Mouse (Mus musculus) heart, adult 18-20 months (tissue): ENCODE measurements around the gene Anxa1. TPM values are rescaled to one million over a fixed set of nuclear protein-coding genes. Genes with fewer than 3 reads are reported as not detected.

Experiments used
- DNase-seq, 2 experiments: peaks; one replicate each; pipeline ENCODE4 v3.0.0; 2021 to 2022; ENCODE audit warnings: mixed read lengths in 1 of 2
- long read RNA-seq, 2 experiments: library from polyadenylated mRNA; stranded (forward); transcript quantifications; one replicate each; pipeline ENCODE4 v2.0.0; 2021
- total RNA-seq, 2 experiments: library from RNA; stranded (reverse); gene quantifications; 2 replicates each; pipeline ENCODE4 v1.2.3; 2021

Gene Anxa1
- 10 to 100 TPM; 17.3 to 19.3 TPM for total RNA-seq
- long read RNA-seq, experiment 1, transcript Anxa1-201 (13 exons, 1,674 nt) = major isoform, 26 of 28 reads
- long read RNA-seq, experiment 1, partial matches to known transcripts = 0 of 28 reads
- long read RNA-seq, experiment 1, other reads (novel, unspliced or antisense) = 2 of 28 reads
- long read RNA-seq, experiment 2, transcript Anxa1-201 (13 exons, 1,674 nt) = major isoform, 16 of 18 reads
- long read RNA-seq, experiment 2, partial matches to known transcripts = 0 of 18 reads
- long read RNA-seq, experiment 2, other reads (novel, unspliced or antisense) = 2 of 18 reads

DNA sequence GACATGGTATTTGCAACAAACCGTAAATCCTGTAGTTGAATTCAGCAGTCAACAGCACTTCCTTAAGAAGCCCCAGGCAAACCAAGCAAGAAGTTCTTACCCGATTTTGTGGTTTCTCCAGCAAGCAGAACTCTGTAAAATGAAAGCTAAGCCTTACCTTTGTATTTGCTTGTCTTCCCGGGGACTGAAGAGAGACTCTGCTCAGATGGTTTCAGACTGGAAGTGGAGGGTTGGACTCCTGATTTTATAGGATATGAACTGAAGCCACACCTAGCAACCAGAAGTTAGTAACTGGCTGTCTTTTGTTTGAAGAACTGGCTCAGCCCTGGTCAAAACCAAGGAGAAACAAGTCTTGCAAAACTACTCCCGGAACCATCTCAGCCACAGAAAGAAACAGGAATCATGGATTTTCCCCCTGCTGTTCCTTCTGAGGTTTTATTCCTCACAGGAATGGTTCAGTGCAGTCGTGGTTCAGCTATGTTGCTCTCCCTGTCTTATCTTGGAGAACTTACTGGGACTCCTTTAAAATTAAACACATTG lies at the start of gene Anxa1:
Gene Anxa1 (minus strand): TSS at position 490 of the 540 bp plus-strand sequence.
- peak; percentile 75 to 80 for DNase-seq

DNA sequence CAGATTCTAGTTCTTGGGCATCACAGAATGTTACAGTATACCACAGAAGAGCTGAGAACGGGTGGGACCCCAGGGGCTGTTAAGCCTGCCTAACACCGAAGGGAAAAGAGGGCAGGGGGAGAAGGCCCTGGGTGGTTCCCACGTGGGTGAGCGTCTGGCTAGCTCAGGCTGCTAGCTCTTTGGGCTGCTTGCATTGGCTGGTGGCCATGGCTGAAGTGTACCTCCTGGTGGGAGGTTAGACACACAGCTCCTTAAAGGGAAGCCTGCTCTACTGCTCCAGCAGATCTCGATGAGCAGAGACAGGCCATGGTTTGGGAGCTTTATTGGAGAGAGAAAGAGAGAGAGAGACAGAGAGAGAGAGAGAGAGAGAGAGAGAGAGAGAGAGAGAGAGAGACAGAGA lies 46.3 kb upstream of the Anxa1 start:
- peak in 1 of 2 experiments; percentile 8 for DNase-seq

DNA sequence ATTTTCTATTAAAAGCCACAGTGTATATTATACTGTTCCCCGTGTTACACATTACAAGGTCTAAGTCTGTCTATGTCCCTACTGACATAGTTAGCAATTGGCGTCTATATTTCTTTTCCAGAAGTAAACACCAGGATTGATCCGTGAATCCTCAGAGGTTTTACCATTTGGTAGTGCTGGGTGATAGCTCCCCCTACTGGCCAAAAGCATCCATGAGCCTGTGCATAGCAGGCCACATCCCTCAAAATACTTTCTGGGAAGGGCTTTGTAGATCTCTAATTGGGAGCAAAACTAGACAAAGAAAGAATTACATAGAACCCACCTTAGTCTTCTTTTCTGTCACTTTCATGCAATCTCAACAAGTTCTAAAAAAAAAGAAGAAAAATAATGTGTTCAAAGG lies 43.8 kb upstream of the Anxa1 start:
- peak; percentile 40 to 79 for DNase-seq

DNA sequence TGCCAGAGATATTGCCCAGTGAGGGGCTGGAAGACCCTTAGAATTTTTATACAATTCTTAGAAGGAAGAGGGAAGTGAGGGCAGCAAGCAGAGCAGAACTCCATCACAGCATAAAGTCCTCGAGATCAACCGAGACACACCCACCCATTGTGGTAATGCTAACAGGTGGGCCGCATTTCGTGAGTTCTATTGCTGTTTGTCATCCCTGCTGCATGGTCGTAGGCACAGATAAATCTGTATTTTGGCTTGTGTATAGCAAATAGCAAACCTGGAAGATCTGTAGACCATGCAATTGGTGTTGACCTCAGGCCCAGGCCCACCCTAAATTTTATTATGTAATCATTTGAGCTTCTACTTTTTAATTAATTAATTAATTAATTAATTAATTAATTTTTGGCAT lies 43.2 kb upstream of the Anxa1 start:
- DNase-seq = no peak

DNA sequence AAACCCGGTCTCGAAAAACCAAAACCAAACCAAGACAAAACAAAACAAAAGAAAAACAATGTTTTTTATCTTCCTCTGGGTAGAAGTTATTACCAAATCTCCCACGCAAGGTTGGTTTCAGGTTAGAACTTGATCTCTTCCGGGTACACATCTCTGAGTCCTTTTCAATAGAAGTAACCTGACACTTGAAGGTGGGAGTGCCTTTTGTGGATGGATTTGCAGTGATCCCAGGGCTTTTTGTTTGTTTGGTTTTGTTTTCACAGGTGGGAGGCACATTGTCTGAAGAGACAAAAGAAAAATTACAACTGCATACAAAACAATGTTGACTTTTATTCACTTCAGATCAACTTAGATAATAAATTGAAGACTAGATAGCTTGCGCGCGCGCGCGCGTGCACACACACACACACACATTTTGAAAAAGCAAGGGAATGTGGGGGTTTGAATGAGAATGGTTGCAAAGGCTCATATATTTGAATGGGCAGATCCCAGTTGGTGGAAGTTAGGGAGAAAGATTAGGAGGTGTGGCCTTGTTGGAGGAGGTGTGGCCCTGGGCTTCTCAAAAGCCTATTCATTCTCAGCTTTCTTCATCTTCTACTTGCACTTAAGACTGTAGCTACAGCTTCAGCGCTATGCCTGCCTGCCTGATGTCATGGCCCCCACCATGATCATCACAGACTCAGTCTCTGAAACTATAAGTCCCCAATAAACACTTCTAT lies 35.9 kb upstream of the Anxa1 start:
- DNase-seq = no peak

DNA sequence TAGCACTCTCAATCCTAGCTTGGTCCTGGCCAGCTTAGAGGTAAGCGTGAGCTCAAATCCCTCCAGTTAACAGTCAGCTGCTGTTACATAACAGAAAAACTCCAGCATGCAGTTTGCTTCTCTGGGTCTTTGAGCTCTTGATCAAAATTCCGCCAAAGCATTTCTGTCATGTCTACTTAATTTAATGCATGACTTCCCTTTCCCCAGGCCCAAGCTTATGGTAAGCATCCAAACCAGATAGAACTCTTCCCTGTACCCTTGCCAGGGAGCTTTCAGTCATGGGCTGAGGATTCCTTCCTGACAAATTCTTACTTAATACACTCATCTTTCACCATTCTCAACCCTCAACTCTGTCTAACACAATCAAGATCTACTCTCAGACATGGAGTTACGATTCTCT lies 20.5 kb upstream of the Anxa1 start:
- no peak for DNase-seq

DNA sequence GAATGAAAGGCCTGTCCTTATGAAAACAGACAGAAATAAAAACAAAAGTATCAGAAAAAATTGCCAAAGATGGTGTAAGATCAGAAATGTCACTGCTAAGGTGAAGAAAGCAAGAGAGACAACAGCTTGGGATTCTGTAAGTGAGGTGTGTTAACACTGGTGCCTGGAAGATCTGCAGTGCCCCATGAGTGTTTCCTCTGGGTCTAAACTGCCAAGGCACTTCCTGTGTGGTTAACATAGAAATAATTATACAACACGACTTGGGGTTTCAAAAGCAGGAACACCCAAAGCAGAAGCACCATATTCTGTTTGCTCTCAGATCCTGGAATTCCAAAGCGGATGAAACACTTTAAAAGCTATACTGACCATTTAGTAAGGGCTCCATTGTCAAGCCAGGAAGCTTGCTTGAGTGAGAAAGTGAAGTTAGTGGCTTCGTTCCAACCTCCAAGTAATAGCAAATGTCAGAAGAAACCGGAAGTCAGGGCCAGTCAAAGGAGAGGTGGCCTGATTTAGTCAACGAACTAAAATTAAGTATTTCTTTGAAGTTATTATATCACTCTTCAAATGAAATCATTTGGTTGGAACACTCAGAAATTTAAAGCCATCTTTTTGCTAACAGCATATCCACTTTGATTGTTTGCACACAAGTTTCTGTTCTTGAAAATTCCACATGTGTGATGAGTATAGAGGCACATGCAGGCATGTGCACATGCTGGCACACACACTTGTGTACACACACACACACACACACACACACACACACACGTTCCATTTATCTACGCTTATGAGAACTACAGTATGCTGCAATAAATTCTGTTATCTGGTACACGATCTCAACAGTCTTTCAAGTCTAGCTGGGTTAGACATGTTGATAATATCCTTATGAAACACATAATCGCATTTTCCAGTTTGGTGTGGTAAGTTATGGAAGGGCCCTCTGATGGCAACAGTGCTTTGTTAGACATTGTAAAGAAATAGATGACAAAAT lies 19.1 kb upstream of the Anxa1 start:
- DNase-seq = peak in 1 of 2 experiments; percentile 2

DNA sequence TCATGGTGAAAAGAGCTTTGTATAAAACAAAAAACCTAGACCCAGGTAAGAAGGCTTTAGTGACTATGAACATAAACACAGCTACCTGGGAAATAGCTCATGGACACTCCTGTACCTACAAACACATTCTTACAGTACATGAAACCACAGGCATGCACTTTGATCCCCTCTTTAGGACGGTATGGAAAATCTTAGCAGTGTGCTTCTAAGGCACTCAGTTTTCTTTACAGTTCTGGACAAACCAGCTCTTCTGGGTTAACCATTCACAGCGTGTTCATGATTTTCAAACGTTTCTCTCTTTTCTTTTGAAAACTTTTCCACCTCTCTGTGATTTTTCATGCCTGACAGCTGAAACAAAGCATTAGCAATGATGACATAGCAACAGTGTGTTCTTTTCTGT lies 15.7 kb upstream of the Anxa1 start:
- DNase-seq = no peak

DNA sequence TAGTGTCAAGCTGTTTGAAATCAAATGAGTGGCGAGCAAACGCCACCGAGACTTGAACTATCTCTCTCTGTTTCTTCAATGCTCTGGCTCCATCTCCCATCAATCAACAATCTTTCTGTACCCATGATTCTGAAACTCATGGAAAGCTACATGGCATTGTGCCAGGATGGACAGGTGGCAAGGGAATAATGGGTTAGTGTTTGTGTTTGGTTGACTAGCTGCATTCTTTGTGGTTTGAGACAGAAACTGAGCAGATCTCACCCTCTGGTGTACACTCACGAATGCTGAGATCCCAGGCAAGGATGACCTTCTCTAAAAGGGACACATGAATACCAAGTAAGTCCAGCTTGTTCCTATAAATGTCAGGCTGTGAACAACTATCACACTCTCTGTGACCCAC lies 14.3 kb upstream of the Anxa1 start:
- no peak for DNase-seq

DNA sequence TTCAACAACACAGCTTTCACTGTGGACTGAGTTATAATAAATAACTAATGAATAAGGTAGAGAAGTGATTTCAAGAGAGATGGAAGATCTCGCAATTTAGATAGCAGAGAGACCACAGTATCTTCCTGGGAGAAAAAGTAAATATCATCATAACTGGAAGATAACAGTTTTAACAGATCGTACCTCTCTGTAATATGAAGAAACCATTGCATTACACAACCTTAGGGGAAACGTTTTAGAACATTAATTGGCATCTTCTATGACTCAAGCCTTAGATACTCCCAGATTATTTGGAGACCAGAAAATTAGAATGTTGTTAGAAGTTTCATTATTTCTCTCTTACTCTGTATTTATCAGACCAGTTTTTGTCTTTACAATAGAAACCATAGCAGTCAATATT lies 13.0 kb upstream of the Anxa1 start:
- DNase-seq = no peak

DNA sequence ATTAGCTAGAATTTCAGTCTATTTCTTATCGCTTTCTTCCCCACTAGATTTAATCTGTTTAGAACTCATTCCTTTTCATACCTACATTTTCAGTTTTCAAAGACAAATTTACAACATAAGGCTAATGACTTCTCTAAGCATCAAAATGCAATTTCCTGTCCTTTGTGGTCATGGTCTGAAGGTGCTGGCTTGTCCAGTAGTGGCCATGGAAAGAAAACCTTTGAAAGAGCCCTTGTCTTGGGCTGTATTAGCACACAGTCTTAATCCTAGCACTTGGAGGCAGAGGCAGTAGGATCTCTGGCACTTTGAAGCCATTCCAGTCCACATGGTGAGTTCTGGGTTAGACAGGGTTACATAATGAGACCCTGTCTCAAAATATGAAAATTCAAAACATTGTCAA lies 12.5 kb upstream of the Anxa1 start:
- no peak for DNase-seq

DNA sequence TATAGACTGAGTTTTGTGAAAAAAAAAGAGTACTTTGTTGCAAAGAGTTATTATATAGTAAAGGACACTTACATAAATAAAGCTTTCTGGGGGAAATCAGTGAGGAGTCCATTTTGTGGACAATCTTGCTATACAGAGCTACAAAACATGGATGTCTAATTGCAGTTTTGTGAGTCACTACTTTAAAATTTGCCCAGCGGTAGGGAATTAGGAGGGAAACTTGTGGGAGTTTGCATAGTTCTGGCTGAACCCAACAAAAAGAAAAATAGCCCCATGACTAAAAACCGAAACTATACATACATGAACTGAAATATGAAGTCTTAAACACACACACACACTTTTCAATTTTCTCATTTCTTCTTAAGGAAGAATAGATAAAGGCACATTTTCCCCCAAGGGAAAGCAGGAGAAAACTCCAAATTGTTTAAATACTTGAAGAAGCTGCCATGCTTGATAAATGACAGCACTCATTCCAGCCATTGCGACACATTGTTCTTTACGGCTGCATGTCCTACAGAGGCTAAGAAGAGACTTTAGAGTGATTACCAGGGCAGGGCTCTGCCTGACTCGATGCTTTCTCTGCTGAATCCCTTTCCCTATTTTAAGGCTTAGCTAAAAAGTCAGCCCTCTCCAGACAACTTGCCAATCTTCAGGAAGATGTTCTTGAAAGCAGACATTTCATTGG lies 11.9 kb upstream of the Anxa1 start:
- DNase-seq = no peak

DNA sequence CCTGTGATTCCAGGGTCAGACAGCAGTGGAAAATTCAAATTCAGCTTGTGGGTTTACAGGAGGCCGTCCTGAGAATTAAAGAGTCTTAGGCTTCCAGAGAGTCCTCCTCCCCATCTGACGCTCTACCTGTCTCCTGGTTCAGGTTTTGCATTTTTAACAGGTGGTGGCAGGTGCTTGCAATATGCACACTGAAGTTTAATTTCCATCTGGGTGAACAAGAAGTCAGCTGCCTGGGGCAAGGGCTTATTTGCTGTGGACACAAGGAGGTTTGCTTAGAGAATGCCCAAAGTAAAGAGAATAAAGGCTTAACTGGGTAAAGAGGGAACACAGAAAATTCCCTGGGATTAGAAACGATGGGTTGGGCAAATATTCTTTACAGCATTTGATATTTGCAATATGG lies 11.2 kb upstream of the Anxa1 start:
- no peak for DNase-seq

DNA sequence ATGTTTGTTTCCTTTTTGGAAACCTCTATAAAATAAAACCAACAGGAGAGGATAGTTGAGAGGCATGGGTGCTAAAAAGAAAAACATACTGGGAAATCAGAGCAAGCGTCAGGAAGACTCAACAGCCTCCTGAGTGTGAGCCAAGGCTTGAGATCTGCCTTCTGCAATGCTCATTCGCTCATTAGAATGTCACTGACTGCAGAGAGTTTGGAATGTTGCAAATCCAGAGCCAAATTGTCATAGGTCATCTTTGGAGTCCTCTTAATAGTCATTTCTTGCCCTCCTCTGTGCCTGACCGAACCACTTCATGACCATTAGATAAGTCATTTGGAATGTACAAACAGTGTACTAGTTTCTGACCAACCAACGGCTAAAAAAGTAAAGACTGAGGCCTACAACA lies 8.4 kb upstream of the Anxa1 start:
- DNase-seq = no peak

DNA sequence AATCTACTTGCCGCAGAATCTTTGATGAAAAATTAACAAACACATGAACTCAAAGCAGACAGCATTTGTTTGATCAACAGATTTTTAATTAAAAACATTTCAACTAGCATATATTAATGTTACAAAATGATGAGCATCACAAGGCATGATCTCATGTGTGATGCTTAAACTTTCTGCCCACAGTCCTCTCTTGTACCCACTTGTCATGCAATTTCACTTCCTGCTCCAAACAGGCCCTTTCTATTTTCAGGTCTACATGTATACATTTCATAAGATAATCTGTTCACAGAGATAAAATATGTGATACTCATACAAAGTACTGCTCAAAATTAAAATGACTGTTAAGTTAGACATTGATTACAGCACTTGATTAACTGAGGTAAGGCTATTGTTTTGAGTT lies 6.3 kb upstream of the Anxa1 start:
- DNase-seq = no peak

DNA sequence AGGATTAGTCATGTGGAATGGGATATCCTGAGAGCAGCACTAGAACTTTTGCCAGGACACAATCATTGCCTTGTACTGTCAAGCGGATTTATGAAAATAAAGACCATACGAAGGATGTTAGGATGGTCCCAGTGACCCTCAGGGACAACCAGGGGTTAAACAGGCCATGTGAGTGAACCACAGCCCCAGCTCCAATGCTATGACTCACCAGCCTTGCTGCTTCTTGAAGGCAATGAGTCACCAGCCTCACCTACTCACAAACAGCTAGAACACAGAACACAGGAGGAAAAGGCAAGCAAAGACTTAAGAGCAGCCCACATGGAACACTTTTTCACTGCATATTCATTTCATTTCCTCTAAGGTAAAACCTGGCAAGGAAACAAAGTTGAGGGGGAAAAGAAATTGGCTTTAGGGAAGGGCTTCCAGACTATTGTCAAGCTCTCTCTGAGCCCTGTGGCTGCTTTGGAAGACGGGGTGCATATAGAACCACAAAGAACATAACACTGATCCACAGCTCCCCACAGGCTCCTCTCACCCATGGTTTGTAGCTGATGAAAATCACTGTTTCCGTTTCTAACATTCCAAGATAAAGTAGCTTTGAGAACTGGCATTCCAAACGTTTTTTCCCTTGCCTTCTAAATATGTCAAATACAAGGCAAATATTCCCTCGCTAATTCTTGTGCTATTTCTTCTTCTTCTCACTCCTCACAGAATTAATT lies 3.0 kb upstream of the Anxa1 start:
- DNase-seq = peak; percentile 23 to 42

DNA sequence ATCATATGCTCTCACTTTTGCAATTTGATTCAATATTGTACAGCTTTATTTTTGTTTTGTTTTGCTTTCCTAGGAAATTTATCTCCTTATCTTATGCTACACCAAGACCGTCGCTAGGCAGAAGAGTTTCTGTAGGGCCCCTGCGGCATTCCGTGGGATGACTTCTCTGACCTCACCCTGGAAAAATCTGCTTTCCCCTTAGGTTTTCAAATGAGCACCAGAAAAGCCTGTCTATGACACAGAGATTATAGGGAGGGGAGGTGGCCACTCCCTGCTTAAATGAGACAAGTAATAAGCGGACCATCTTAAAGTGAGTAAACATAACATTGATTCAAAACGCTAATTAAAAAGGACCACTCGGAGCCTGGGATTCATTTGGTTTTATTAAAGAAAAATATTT lies 1.0 kb downstream of the Anxa1 start:
- peak; percentile 36 to 41 for DNase-seq

DNA sequence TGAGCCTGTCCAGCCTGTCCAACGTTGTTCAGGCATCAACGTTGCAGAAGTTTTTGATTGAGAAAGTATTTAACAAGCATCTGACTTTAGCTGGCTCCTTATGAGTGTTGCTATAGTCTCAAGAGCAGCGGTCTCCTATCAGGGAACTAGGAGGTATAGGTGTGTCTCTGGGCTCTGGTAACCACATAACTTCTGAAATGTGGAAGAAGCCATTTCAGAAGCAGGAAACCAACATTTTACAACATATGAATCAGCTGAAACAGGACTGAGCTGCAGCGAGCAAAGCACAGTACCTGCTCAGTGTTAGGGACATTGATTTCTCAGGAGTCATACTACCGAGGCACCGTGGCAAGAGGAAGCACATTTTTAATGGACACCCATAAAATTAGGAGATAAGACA lies 1.5 kb downstream of the Anxa1 start:
- peak; percentile 4 to 11 for DNase-seq

DNA sequence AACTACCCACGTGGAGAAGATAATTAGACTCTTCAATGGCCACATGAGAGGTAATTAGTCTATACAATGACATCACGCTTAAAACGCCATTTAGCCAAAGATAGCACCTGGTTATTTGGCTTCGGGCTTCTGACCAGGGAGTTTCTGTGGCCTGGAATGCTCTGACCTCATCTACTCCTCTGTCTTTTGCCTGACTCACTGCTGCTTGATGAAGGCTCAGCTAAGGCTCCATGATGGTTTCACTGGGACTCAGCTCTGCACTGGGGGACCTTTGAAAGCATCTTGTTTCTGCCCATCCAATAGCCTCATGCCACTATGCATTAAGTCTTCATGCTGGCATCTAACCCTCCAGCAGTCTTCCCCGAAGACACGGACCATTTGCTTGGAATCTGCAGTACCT lies 2.5 kb downstream of the Anxa1 start:
- no peak for DNase-seq

DNA sequence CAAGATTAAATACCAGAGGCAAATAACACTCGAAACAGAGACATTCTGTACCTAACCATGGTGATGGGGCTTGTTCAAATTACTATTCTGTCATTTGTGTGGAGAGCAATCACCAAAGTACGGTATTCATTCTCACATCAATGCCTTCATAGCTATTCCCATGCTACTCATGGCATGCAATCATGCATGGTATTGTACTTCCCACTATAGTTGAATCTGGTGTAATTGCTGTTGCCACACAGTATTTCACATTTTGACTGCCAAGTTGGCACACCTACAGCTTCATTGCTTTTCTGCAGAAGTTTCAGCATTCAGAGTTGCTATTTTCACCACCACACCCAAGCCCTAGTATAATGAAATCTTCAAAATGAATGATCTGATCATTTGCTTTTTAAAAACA lies 4.4 kb downstream of the Anxa1 start:
- DNase-seq = peak in 1 of 2 experiments; percentile 14

DNA sequence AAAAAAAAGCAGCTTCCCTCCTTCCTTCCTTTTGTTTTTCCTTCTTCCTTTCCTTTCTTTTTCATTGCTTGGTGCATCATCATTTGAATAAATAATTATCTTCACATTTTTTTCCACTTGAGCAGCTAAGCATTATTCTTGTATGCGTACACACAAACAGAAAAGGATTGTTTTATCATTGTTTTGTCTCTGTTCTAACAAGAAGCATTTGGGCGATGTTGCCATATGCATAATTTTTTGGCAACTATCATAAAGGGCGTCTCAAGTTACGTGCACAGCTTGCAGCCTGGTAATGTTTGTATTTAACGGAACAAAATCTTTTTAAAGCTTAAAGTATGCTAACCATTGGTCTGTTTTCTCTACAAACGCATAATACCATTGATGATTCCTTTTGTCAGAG lies 5.1 kb downstream of the Anxa1 start:
- no peak for DNase-seq
